Comparison of ENCODE assay signal across 7 mouse cellular contexts in the genomic region with DNA sequence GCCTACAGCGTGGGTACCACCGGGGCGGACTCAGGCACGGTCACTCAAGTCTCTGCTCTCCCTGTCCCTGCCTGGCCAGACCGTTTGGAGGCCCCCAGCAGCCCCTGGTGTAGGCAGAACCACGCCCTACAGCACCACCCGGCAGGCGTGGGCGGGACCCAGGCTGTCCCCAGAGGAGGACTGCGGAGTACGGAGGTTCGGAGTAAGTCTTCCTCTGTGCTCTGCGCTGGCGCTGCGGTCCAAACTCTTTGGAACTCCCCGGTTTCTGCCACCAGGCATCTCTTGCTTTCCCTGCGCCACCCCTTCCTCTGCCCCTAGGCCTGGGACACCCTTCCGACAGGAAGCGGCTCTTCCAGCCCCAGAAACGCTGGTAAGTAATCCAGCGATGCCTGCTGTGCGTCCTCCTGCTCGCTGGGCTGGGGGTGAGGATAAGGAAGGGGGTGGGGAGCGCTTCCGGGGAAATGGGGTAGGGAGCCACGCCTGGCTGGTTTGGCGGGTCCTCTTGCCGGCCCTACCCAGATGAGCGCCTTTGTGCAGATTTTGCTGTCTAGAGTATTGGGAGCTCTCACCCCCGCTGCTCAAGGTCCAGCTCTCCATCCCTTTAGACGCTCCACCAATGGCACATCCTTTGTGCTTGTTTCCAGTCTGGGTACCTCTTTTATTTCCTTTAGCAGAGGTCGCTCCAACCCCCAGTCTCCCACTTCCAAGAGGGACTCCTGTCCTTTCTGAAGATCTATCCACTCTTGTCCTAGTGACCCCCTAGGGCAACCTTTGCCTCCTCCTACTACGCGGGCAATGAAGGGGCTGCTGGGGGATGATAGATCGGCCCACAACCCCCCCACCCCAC. TPM values are rescaled to one million over a fixed set of nuclear protein-coding genes. Genes with fewer than 3 reads are reported as not detected.
DNase-seq lines count a peak whose midpoint lies in the region; ATAC-seq lines count a peak whose summit lies in the region.

A gene (plus strand): TSS at position 144 of the 847 bp plus-strand sequence.

- peak within 1 kb of the TSS; percentile 65 for H3K9ac ChIP-seq in intestine, embryonic 14.5 days (ENCODE audit: low read length)

- no peaks in the 10 kb centered on the region for H3K9me3 ChIP-seq in intestine, embryonic 14.5 days (ENCODE audit: control insufficient read depth, low read length)
- H3K9me3 ChIP-seq in midbrain, embryonic 10.5 days (replicated peaks): no peaks in the 10 kb centered on the region

- under 1% methylated on average over 35 of the region's 35 CpGs for WGBS in intestine, embryonic 14.5 days
- under 1% methylated on average over 35 of the region's 35 CpGs for WGBS in midbrain, embryonic 10.5 days

- peak within 1 kb of the TSS; percentile 77 for H3K27ac ChIP-seq in intestine, embryonic 14.5 days (ENCODE audit: low read depth)
- H3K27ac ChIP-seq in midbrain, embryonic 10.5 days (replicated peaks): peak within 1 kb of the TSS; percentile 93

- DNase-seq in Muller cell, postnatal 12 days (ENCODE audit: inconsistent ontology term): peak; percentile 74
- DNase-seq in gastrocnemius, postnatal 36 days: peak; percentile 58 to 69
- DNase-seq in intestine, embryonic 14.5 days (ENCODE audit: low spot score): peak; percentile 79
- peak; percentile 62 for DNase-seq in left cerebral cortex, postnatal 4 days
- DNase-seq in midbrain, embryonic 10.5 days (ENCODE audit: low spot score): peak; percentile 77
- peak; percentile 47 for DNase-seq in skeletal muscle tissue, adult 2 months (ENCODE audit: low read depth, low spot score)

- H3K4me1 ChIP-seq in intestine, embryonic 14.5 days (replicated peaks; ENCODE audit: control insufficient read depth, insufficient read depth, low read length): peaks cover 11% of the 10 kb centered on the region
- H3K4me1 ChIP-seq in midbrain, embryonic 10.5 days: peaks cover 42% of the 10 kb centered on the region

- ATAC-seq in common myeloid progenitor, adult 5-6 weeks (replicated peaks; ENCODE audit: low read depth, poor library complexity, severe bottlenecking): peak; percentile 29
- peak; percentile 58 for ATAC-seq in intestine, embryonic 14.5 days (replicated peaks; ENCODE audit: low FRiP score, low TSS enrichment, low read depth)

- peak within 1 kb of the TSS; percentile 82 for H3K4me2 ChIP-seq in intestine, embryonic 14.5 days (ENCODE audit: low read length)

- intact Hi-C loops in gastrocnemius, postnatal 36 days (cut with DNase I): no loop called here
- intact Hi-C loops in left cerebral cortex, postnatal 4 days (cut with DNase I): no loop called here

- peak within 1 kb of the TSS; percentile 64 for H3K4me3 ChIP-seq in intestine, embryonic 14.5 days (ENCODE audit: low read depth, low read length)
- H3K4me3 ChIP-seq in midbrain, embryonic 10.5 days: peak within 1 kb of the TSS; percentile 71

- peaks cover 13% of the 10 kb centered on the region for H3K36me3 ChIP-seq in intestine, embryonic 14.5 days (ENCODE audit: control insufficient read depth, insufficient read depth, low read length)
- peaks cover 34% of the 10 kb centered on the region for H3K36me3 ChIP-seq in midbrain, embryonic 10.5 days

- H3K27me3 ChIP-seq in intestine, embryonic 14.5 days (replicated peaks; ENCODE audit: control insufficient read depth, insufficient read depth, low read length): no peaks in the 10 kb centered on the region
- no peaks in the 10 kb centered on the region for H3K27me3 ChIP-seq in midbrain, embryonic 10.5 days (ENCODE audit: low read depth, poor library complexity, severe bottlenecking)

RNA-seq across cellular contexts. Expression of the gene that starts here (rescaled TPM):
- total RNA-seq in common myeloid progenitor, adult 5-6 weeks (2017): 25.5 and 31.6 TPM in 2 replicates
- 1 to 10 TPM; 5.0 to 5.1 TPM for total RNA-seq in gastrocnemius, postnatal 36 days (2021)
- polyA plus RNA-seq in intestine, embryonic 14.5 days (2014; fragmentation: Nextera tagmentation; extraction: Ambion mirVana): 29.5 and 30.1 TPM in 2 replicates
- total RNA-seq in left cerebral cortex, postnatal 4 days (2021): 10 to 100 TPM; 75.8 to 82.1 TPM
- polyA plus RNA-seq in midbrain, embryonic 10.5 days (2016; fragmentation: Nextera tagmentation; extraction: Ambion mirVana): 49.1 and 53.7 TPM in 2 replicates

Comparison
In these comparisons a context has a peak if more than half of its experiments do, and no peak if none do; other contexts are left out.
1. Peak in every context shown above with its lines: DNase-seq, ATAC-seq, H3K4me3 ChIP-seq and H3K27ac ChIP-seq.